Mouse (Mus musculus) embryonic facial prominence, embryonic 12.5 days (tissue): ENCODE results near the gene Nom1. TPM values are rescaled to one million over a fixed set of nuclear protein-coding genes. Genes with fewer than 3 reads are reported as not detected.

Experiments used
- ATAC-seq: fragments of 200-750 bp; cut with Nextera tagmentation; 2 replicates; pipeline ENCODE4 v1.8.0; 2017; ENCODE audit not compliant: insufficient number of reproducible peaks, insufficient read depth, low FRiP score, low TSS enrichment
- H3K27ac ChIP-seq: fragments of 300-500 bp; sonication (generic); 2 replicates; pipeline ENCODE4 v1.5.1; 2016; ENCODE audit warnings: mild to moderate bottlenecking
- H3K27me3 ChIP-seq: fragments of 300-500 bp; sonication (generic); 2 replicates; pipeline ENCODE4 v1.6.1; 2016; ENCODE audit warnings: mild to moderate bottlenecking, moderate library complexity
- H3K36me3 ChIP-seq: fragments of 300-500 bp; sonication (generic); 2 replicates; pipeline ENCODE4 v1.6.1; 2016; ENCODE audit warnings: mild to moderate bottlenecking
- H3K4me1 ChIP-seq: fragments of 300-500 bp; sonication (generic); 2 replicates; pipeline ENCODE4 v1.6.1; 2016
- H3K4me2 ChIP-seq: fragments of 300-500 bp; sonication (generic); replicated peaks from 2 replicates; pipeline ENCODE4 v1.6.1; 2016; ENCODE audit warnings: mild to moderate bottlenecking, moderate library complexity
- H3K4me3 ChIP-seq: fragments of 300-500 bp; sonication (generic); 2 replicates; pipeline ENCODE4 v1.5.1; 2016; ENCODE audit warnings: mild to moderate bottlenecking
- H3K9ac ChIP-seq: fragments of 300-500 bp; sonication (generic); 2 replicates; pipeline ENCODE4 v1.6.1; 2016; ENCODE audit warnings: mild to moderate bottlenecking, moderate library complexity
- H3K9me3 ChIP-seq: fragments of 300-500 bp; sonication (generic); 2 replicates; pipeline ENCODE4 v1.6.1; 2016; ENCODE audit warnings: mild to moderate bottlenecking, moderate library complexity
- WGBS: fragments of 180-500 bp; shearing (Covaris S2); methylation state at CpG from one replicate; pipeline ENCODE4 v1.1.7; 2016; 5-methylcytosine and 5-hydroxymethylcytosine counted together
- polyA plus RNA-seq: library from polyadenylated mRNA; unstranded; fragments of >200 nt; fragmentation: Nextera tagmentation; extraction: Ambion mirVana; gene quantifications from 2 replicates; pipeline ENCODE4 v1.2.1, GENCODE M21; 2016

Gene Nom1
- polyA plus RNA-seq, 1 experiment from 2014 or later: 31.7 TPM

GRCm38 (mm10) chr5:29445275-29445674 is 10.8 kb downstream of the Nom1 start:
- no peak for ATAC-seq
- no peaks in the 10 kb centered on the region for H3K9me3 ChIP-seq
- H3K9ac ChIP-seq: no peak overlapping the region
- no peak overlapping the region for H3K27ac ChIP-seq
- H3K36me3 ChIP-seq: peaks cover 82% of the 10 kb centered on the region
- no peaks in the 10 kb centered on the region for H3K4me1 ChIP-seq
- H3K4me3 ChIP-seq: no peak overlapping the region
- 98% methylated on average over 2 of the region's 2 CpGs for WGBS
- no peak overlapping the region for H3K4me2 ChIP-seq
- no peaks in the 10 kb centered on the region for H3K27me3 ChIP-seq

- H3K27me3 ChIP-seq: no peaks in the 10 kb centered on the region
- 75% methylated on average over 4 of the region's 4 CpGs for WGBS
- no peak overlapping the region for H3K27ac ChIP-seq
- H3K4me2 ChIP-seq: no peak overlapping the region
- no peak for ATAC-seq
- H3K36me3 ChIP-seq: peaks cover 67% of the 10 kb centered on the region
- no peak overlapping the region for H3K4me3 ChIP-seq
- H3K4me1 ChIP-seq: no peaks in the 10 kb centered on the region
- H3K9me3 ChIP-seq: no peaks in the 10 kb centered on the region
- H3K9ac ChIP-seq: no peak overlapping the region
These were observed 17.9 kb downstream of the Nom1 start for GRCm38 (mm10) chr5:29452352-29452751.

GRCm38 (mm10) chr5:29456895-29457656 is 22.6 kb downstream of the Nom1 start:
- H3K4me2 ChIP-seq: no peak overlapping the region
- WGBS: 47% methylated on average over 5 of the region's 5 CpGs
- H3K9ac ChIP-seq: no peak overlapping the region
- no peak overlapping the region for H3K4me3 ChIP-seq
- H3K4me1 ChIP-seq: no peaks in the 10 kb centered on the region
- no peaks in the 10 kb centered on the region for H3K27me3 ChIP-seq
- H3K27ac ChIP-seq: no peak overlapping the region
- ATAC-seq: no peak
- H3K9me3 ChIP-seq: no peaks in the 10 kb centered on the region
- peaks cover 46% of the 10 kb centered on the region for H3K36me3 ChIP-seq

GRCm38 (mm10) chr5:29462943-29463686 is 28.7 kb downstream of the Nom1 start:
- no peak overlapping the region for H3K27ac ChIP-seq
- WGBS: 74% methylated on average over 9 of the region's 9 CpGs
- H3K4me1 ChIP-seq: peaks cover 4% of the 10 kb centered on the region
- no peak for ATAC-seq
- H3K36me3 ChIP-seq: peaks cover 9% of the 10 kb centered on the region; the same call in 1 of the 2 replicates
- no peak overlapping the region for H3K4me2 ChIP-seq
- H3K9ac ChIP-seq: no peak overlapping the region
- H3K9me3 ChIP-seq: no peaks in the 10 kb centered on the region
- H3K27me3 ChIP-seq: peaks cover 36% of the 10 kb centered on the region
- H3K4me3 ChIP-seq: no peak overlapping the region

GRCm38 (mm10) chr5:29467489-29468350 is 33.3 kb downstream of the Nom1 start:
- Histone ChIP-seq H3K27ac (no peak overlapping the region), H3K4me3 (peak overlapping the region; percentile 30), H3K36me3 (no peaks in the 10 kb centered on the region), H3K4me2 (peak overlapping the region; percentile 52), H3K9me3 (no peaks in the 10 kb centered on the region), H3K9ac (peak overlapping the region; percentile 33), H3K4me1 (peaks cover 5% of the 10 kb centered on the region), H3K27me3 (peaks cover 72% of the 10 kb centered on the region)
- ATAC-seq: no peak
- WGBS: 3% methylated on average over 67 of the region's 67 CpGs

GRCm38 (mm10) chr5:29468351-29469065 is 34.0 kb downstream of the Nom1 start:
- ATAC-seq: no peak
- peak overlapping the region; percentile 30 for H3K4me3 ChIP-seq
- H3K36me3 ChIP-seq: no peaks in the 10 kb centered on the region
- H3K9ac ChIP-seq: no peak overlapping the region
- peaks cover 76% of the 10 kb centered on the region for H3K27me3 ChIP-seq
- H3K4me2 ChIP-seq: peak overlapping the region; percentile 52
- no peaks in the 10 kb centered on the region for H3K9me3 ChIP-seq
- no peak overlapping the region for H3K27ac ChIP-seq
- peaks cover 5% of the 10 kb centered on the region for H3K4me1 ChIP-seq
- WGBS: 2% methylated on average over 17 of the region's 17 CpGs

GRCm38 (mm10) chr5:29469501-29469900 is 35.0 kb downstream of the Nom1 start:
- WGBS: 2% methylated on average over 4 of the region's 4 CpGs
- no peak for ATAC-seq
- Histone ChIP-seq H3K36me3 (no peaks in the 10 kb centered on the region), H3K4me3 (no peak overlapping the region), H3K9me3 (no peaks in the 10 kb centered on the region), H3K27ac (no peak overlapping the region), H3K9ac (no peak overlapping the region), H3K4me1 (peaks cover 5% of the 10 kb centered on the region), H3K4me2 (no peak overlapping the region), H3K27me3 (peaks cover 86% of the 10 kb centered on the region)

GRCm38 (mm10) chr5:29470271-29470670 is 35.8 kb downstream of the Nom1 start:
- no peak for ATAC-seq

GRCm38 (mm10) chr5:29470851-29471394 is 36.5 kb downstream of the Nom1 start:
- H3K9ac ChIP-seq: no peak overlapping the region
- 2% methylated on average over 20 of the region's 20 CpGs for WGBS
- H3K27me3 ChIP-seq: peaks cover 92% of the 10 kb centered on the region
- H3K4me1 ChIP-seq: peaks cover 5% of the 10 kb centered on the region
- H3K27ac ChIP-seq: no peak overlapping the region
- H3K9me3 ChIP-seq: no peaks in the 10 kb centered on the region
- H3K4me2 ChIP-seq: no peak overlapping the region
- H3K36me3 ChIP-seq: no peaks in the 10 kb centered on the region
- H3K4me3 ChIP-seq: no peak overlapping the region
- ATAC-seq: no peak

More at GRCm38 (mm10) chr5:29470271-29470670, 35.8 kb downstream of the Nom1 start:
- no peak overlapping the region for H3K4me3 ChIP-seq
- H3K27ac ChIP-seq: no peak overlapping the region
- H3K4me1 ChIP-seq: peaks cover 5% of the 10 kb centered on the region
- H3K36me3 ChIP-seq: no peaks in the 10 kb centered on the region
- 14% methylated on average over 5 of the region's 5 CpGs for WGBS
- H3K27me3 ChIP-seq: peaks cover 92% of the 10 kb centered on the region
- no peaks in the 10 kb centered on the region for H3K9me3 ChIP-seq
- H3K4me2 ChIP-seq: no peak overlapping the region
- no peak overlapping the region for H3K9ac ChIP-seq

- Histone ChIP-seq H3K4me2 (no peak overlapping the region), H3K9me3 (no peaks in the 10 kb centered on the region), H3K4me1 (peaks cover 5% of the 10 kb centered on the region), H3K36me3 (no peaks in the 10 kb centered on the region), H3K9ac (no peak overlapping the region), H3K27ac (no peak overlapping the region), H3K4me3 (no peak overlapping the region), H3K27me3 (peaks cover 92% of the 10 kb centered on the region)
- 0% methylated on average over 11 of the region's 11 CpGs for WGBS
- no peak for ATAC-seq
These were observed 36.9 kb downstream of the Nom1 start for GRCm38 (mm10) chr5:29471396-29471795.
